Mouse (Mus musculus): ENCODE measurements at regions not wholly inside any gene's neighbourhood (a gene's known extent, or its start where the extent isn't known, plus 50 kb on each side); places are given as distances from the start of the nearest gene placed in this dataset.

GRCm38 (mm10) chr7:65790264-65790663, 71.3 kb upstream of the Pcsk6 start:
- peaks cover 2% of the 10 kb centered on the region for H3K27me3 ChIP-seq (replicated peaks)
- TF ChIP-seq FLI1 (IDR thresholded peaks at IDR 0.05; ENCODE audit: low read length) (no peak), GATA1 (IDR thresholded peaks at IDR 0.05; ENCODE audit: borderline replicate concordance, low read length) (no peak)

DNA sequence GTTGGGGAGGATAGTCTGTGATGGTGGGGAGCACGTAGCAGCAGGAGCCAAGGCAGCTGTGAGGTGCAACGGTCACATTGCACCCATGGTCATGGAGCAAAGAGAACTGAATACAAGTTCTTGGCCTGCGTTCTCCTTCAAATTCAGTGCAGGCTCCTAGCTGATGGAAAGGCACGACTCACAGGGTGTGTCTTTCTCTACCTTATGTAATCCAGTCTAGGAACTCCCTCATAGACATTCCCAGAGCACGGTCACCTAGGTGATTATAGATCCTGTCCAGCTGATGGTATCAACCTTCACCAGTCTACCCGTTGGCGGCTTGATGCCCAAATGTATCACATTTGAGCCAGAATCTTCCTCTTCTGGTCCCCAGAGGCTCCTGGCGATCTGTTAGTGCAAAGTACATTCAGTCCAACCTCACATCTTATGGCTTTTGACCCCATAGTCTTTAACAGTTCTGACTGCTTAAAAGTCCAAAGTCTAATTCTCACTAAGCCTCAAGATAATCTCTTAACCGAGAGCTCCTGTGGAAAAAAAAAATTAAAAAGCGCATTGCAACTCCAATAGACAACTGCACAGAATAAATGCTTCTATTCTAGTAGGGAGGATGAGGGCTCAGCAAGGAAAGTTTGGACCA, 69.2 kb upstream of the Pcsk6 start:
- H3K36me3 ChIP-seq (replicated peaks; ENCODE audit: low read length) = no peaks in the 10 kb centered on the region
- TF ChIP-seq FLI1 (IDR thresholded peaks at IDR 0.05; ENCODE audit: low read length) = no peak
- TF ChIP-seq GATA1 (IDR thresholded peaks at IDR 0.05; ENCODE audit: borderline replicate concordance, low read length) = no peak
- H3K27me3 ChIP-seq (replicated peaks) = peaks cover 2% of the 10 kb centered on the region
- peaks cover 8% of the 10 kb centered on the region for H3K9me3 ChIP-seq
- no peak overlapping the region for H3K4me3 ChIP-seq (replicated peaks)
- peaks cover 5% of the 10 kb centered on the region for H3K4me1 ChIP-seq

More at GRCm38 (mm10) chr7:65790264-65790663, 71.3 kb upstream of the Pcsk6 start:
- Histone ChIP-seq H3K9me3 (peaks cover 5% of the 10 kb centered on the region), H3K4me1 (peaks cover 5% of the 10 kb centered on the region), H3K4me3 (replicated peaks) (no peak overlapping the region), H3K36me3 (replicated peaks; ENCODE audit: low read length) (no peaks in the 10 kb centered on the region)

DNA sequence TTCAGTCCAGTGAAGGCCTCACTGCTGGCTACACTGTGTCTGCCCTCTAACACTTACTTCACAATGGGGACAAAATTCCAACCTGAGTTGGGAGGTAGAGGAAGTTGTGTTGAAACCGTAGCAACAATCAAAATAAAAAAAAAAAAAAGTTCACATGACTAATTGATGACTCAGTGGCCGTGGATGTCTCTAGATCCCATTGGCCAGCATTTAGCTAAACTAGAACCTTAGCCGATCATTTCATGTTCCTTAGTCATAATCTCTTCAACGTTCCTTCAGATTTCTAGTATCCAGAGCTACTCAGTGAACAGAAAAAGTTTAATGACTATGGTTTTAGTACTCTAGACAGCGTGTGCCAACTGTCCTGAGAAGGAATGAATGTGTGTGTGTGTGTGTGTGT, 59.2 kb upstream of the Pcsk6 start:
- Histone ChIP-seq H3K27me3 (replicated peaks) (no peaks in the 10 kb centered on the region), H3K9me3 (peaks cover 8% of the 10 kb centered on the region; the same call in 1 of the 2 replicates), H3K4me3 (replicated peaks) (peak overlapping the region; percentile 23), H3K36me3 (replicated peaks; ENCODE audit: low read length) (no peaks in the 10 kb centered on the region), H3K4me1 (no peaks in the 10 kb centered on the region)
- TF ChIP-seq GATA1 (IDR thresholded peaks at IDR 0.05; ENCODE audit: borderline replicate concordance, low read length) (no peak), FLI1 (IDR thresholded peaks at IDR 0.05; ENCODE audit: low read length) (no peak)

DNA sequence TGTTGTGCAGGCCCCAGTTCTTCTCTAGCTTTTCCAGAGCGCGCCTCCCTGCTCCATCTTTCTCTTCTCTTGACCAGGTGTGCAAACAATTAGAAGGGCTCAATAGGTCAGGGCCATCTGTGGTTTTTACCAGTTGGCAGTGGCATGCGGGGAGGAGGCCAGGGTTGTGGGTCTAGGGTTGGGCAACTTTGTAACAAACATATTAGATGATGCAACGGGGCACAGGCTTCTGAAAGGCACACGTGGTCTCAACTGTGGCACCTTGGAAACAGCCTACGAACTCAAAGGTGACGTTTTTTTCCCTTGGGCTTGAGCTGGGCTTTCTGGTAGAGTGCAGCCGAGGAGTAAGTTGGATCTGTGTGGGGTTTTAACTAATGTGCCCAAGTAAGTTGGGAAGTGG, 58.7 kb upstream of the Pcsk6 start:
- no peaks in the 10 kb centered on the region for H3K27me3 ChIP-seq (replicated peaks)
- no peaks in the 10 kb centered on the region for H3K36me3 ChIP-seq (replicated peaks; ENCODE audit: low read length)
- peaks cover 8% of the 10 kb centered on the region; the same call in 1 of the 2 replicates for H3K9me3 ChIP-seq
- TF ChIP-seq FLI1 (IDR thresholded peaks at IDR 0.05; ENCODE audit: low read length) (no peak), GATA1 (IDR thresholded peaks at IDR 0.05; ENCODE audit: borderline replicate concordance, low read length) (no peak)
- H3K4me1 ChIP-seq = no peaks in the 10 kb centered on the region
- H3K4me3 ChIP-seq (replicated peaks) = no peak overlapping the region

DNA sequence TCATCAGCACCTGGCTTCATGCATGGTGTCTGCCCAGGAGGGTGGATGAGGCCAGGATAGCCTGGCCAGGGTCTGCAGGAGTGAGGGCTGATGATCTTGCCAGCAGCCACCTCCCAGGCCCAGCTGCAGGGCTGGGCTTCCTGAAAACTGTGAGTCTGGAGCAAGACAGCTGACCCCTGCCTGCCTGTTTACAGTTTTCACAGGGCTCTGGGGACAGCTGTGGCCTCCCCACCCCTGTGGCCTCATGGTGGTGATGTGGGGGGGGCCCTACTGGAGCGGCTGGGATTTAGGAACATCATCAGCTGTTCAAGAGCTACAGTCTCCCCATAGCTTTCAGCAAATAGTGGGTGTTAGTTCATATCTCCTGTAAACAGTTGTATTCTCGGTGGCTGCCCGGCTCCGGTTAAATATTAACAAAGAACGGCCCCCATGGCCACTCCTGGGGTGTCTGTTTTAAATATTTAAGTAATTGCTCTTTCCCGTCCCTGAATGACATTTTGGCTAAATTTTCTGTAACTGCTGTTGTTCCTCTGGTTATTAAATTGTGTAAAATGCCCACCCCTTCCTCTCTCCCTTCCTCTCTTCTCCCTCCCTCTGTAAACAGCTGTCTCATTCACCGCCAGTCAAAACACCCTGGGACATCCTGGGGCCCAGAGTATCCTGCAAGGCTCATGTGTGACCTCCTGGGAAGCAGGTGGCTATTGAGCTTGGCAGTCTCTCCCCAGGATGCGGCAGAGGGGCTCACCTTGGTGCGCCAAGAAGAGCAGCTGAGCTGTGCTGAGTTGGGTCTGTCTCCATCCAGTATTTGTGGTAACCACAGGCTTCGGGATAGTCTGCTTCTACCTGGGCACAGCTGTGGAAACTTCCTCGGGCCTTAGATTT, 57.9 kb upstream of the Pcsk6 start:
- no peaks in the 10 kb centered on the region for H3K4me1 ChIP-seq
- no peak overlapping the region for H3K4me3 ChIP-seq (replicated peaks)
- no peaks in the 10 kb centered on the region for H3K27me3 ChIP-seq (replicated peaks)
- peaks cover 8% of the 10 kb centered on the region; the same call in 1 of the 2 replicates for H3K9me3 ChIP-seq
- no peaks in the 10 kb centered on the region for H3K36me3 ChIP-seq (replicated peaks; ENCODE audit: low read length)
- TF ChIP-seq FLI1 (IDR thresholded peaks at IDR 0.05; ENCODE audit: low read length) = no peak
- no peak for TF ChIP-seq GATA1 (IDR thresholded peaks at IDR 0.05; ENCODE audit: borderline replicate concordance, low read length)
